Mouse (Mus musculus): ENCODE measurements around the gene Kif11.

Kif11 gene

DNA sequence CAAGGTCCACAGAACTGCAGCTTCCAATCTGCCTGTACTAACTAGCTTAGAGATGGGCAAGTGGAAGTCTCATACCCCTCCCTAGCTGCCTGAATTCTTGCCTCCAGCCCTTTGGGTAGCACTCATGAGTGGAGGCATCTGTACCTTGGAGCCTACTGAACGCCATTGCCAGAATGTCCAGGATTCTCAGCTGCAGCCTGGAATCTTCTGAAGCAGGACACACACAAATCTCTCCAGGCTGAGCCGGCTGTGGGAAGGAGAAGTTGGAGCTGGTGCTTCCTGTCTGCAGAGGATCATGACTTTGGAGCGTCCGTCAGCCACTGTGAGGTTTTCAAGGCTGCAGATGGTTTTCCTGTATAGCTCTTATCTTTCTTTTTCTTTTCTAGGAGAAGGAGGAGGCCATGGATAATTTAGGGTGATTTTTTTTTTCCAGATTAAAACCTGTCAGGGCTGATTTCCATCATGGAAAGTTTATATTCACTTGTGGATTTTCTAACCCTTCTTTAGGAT lies 67.5 kb downstream of the Kif11 start:
- no peak for DNase-seq (ENCODE audit: low spot score)

DNA sequence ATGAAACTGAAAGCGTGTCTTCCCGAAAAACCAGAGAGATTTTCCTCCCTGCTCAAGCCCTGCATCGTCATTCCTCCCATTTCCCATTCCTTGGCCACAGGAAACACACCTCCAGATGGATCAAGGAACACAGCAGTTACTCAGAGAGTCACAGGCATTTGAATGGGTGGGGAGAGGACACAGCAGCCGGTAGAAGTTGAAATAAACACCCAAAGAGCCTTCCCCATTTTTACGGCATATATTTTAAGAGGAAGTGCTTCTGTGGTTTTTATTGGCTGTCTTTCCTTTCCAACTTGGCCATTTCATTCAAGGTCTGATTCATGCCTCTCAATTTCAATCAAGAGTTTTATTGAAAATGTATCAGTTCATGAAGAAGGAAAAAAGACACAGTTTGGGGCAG lies 72.0 kb downstream of the Kif11 start:
- DNase-seq (ENCODE audit: low spot score): no peak

DNA sequence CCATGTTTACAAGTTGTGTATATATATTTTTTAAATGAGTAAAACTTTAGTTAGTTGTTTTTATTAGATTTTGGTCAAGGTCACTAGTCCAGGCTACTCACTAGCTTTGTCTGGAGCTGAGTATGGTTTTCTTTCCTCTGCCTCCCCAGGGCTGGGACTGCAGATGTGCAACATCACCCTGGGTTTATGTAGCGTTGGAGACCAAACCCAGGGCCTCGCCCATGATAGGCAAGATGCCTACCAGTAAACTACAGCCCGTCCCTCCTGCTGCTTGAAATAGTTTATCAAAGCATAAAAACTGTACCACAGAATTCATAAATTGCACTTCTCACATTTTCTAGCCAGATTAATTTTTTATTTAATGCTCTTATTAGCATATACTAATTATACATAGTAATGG lies 73.0 kb downstream of the Kif11 start:
- DNase-seq (ENCODE audit: low spot score): no peak

DNA sequence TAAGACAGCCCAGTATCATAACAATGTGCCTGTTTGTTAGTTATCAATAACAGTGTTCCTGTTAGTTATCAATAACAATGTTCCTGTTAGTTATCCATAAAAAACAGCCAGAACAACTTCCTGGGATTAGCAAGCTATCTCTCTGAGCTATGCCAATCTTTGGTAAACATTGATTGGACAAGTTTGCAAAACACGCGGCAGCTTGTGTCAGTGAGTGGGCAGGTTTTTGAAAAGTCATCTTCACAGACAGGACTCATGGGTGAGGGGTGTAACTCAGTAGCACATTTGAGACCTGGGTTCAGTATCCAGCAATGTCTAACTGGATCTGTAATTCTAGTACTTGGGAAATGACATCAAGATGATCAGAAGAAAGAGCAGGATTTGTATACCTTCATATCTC lies 79.3 kb downstream of the Kif11 start:
- DNase-seq (ENCODE audit: low spot score): no peak

DNA sequence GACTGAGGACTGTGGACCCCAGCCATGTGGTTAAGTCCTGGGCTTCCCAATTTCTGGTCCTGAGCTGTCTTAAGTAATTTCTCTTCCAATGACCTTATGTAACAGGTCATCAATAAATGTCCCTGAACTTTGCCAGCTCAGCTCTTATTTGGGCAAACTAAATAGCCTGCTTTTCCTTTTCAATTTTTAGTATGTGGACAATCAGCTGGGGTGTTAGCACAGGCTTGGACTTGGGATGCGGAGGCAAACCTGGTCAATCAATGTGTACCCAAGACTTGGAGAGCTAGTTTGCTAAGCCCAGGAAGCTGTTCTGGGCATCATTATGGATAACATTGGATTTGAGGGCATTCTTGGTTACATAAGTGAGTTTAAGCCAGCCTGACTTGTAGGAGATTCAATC lies 79.8 kb downstream of the Kif11 start:
- DNase-seq (ENCODE audit: low spot score): no peak

DNA sequence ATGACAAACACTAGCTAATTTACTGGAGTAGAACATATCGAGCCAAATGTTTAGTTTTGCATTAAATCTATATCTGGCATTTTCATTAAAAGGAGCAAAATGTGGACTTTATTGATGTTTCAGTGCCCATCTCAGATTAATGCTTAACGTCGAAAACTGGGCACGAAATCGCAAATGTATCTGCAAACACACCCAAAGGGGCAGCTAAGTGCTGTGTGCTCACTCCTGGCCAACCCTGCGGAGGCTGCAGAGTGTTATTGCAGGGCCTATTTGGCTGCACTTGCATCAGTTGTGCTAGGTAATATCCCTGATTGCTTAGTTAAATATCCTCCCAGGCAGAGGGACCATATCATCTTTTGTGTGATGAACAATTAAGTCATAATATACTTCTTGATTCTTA lies 81.8 kb downstream of the Kif11 start:
- DNase-seq (ENCODE audit: low spot score): no peak

DNA sequence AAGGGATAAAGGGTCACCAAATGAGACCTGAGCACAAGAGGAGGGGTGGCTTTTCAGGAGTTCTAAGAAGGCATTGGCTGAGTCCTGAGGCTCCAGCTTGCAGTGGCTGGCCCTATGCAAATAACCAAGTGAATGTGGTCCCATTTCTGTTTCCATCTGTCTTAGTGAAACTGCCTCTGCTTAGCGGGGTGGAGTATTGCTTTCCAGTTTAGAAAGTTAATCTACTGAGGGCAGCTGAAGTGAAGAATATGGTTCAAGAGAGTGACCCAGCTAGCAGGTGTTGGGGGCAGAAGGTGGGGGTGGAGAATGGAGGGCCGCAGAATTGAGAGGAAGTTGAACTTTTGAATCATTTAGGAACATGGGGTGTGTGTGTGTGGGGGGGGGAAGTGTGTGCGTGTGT lies 90.2 kb downstream of the Kif11 start:
- no peak for DNase-seq (ENCODE audit: low spot score)

DNA sequence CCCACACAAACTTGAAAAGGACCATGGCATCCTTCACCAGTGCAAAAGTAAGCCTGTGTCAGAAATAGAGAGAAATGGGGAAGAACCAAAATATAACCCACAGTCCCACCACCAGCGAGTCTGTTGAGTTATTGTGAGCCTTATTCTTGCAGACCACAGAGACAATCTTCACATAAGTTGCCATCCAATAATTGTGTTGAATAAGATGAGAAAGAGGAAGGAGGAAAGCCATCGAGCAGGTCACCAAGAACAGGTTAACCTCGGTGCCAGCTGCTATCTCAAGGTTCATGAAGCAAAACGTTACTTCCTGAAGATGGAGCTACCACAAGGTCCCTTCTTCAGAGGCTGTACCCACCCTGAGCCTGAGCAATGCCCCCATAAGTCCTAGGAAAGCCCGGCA lies 90.8 kb downstream of the Kif11 start:
- DNase-seq (ENCODE audit: low spot score): no peak

DNA sequence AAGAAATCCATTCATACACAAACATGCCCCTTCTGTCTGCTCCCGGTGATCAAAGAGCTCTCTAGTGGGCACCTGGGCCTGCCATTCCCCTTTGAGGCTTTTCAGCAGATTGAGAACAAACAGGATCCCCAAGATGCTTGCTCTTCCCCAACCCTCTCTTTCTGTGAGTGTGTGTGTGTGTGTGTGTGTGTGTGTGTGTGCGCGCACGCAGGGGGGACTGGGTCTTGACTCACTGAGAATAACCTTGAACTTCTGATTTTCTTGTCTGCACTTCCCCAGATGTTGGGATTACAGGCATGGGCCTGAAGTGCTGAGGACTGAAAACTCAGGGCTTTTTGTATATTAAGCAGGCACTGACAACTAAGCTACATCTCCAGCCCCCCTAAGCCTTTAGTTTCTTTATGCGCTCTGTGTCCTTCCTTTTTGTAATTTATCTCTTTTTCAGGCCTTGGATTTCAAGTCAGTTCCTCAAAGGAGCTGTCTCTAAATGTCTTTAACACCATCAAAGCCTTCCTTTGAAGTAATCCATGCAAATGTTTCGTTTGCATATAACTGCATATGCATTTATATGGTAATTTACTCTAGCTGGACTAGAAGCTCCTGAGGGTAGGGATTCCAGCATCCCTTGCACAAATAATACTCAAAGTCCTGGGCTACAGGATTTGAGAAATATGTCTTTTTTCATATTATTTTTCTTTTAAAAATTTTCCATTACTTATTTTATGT lies 92.8 kb downstream of the Kif11 start:
- DNase-seq (ENCODE audit: low spot score): no peak

All from testis, postnatal 14 days (tissue).